Mouse (Mus musculus) heart, postnatal 10 days (tissue): ENCODE data around the gene Pcgf3. TPM values are rescaled to one million over a fixed set of nuclear protein-coding genes. Genes with fewer than 3 reads are reported as not detected.

Experiments
- DNase-seq, 2 experiments: peaks; one replicate each; pipeline ENCODE4 v3.0.0; 2021
- intact Hi-C: fragments of 180-260 bp; cut with DNase I; formaldehyde crosslinking; loops from one replicate; pipeline ENCODE4 v1.15.1; 2025
- total RNA-seq, 2 experiments: library from RNA; stranded (reverse); gene quantifications; 2 replicates each; pipeline ENCODE4 v1.2.3; 2021

Pcgf3 gene
- total RNA-seq, 2 experiments from 2014 or later: 46.2 to 54.8 TPM

GRCm38 (mm10) chr5:108549489-108550206, 88.6 kb downstream of the Pcgf3 start, which contains the start of gene Cplx1:
Gene Cplx1 (minus strand): TSS chr5:108550024.
- intact Hi-C loops: no loop called here
- peak; percentile 69 to 74 for DNase-seq

- no peak for DNase-seq
- intact Hi-C loops: no loop called here
Observed at GRCm38 (mm10) chr5:108550207-108550594, 89.2 kb downstream of the Pcgf3 start.

- intact Hi-C loops: no loop called here
- no peak for DNase-seq
Observed at GRCm38 (mm10) chr5:108554041-108554440, 93.0 kb downstream of the Pcgf3 start.

Other genes with a start within 250 kb of the Pcgf3 start
- gene Dr1, start 192.3 kb upstream of the Pcgf3 start, total RNA-seq: 10 to 100 TPM; 23.8 to 24.2 TPM
- gene Pigg, start 148.6 kb upstream of the Pcgf3 start, total RNA-seq: 1 to 10 TPM; 6.1 to 6.5 TPM
- under 1 TPM; 0.45 to 0.55 TPM for gene Gm42517, start 93.3 kb upstream of the Pcgf3 start, total RNA-seq
- gene Pde6b, start 72.8 kb upstream of the Pcgf3 start, total RNA-seq: not detected
- gene Atp5k, start 26.8 kb upstream of the Pcgf3 start, total RNA-seq: 100 to 1,000 TPM; 857 to 862 TPM
- gene Mfsd7a, start 12.3 kb upstream of the Pcgf3 start, total RNA-seq: 1 to 10 TPM in 1 of 2 experiments, under 1 TPM in 1; 0.77 to 1.3 TPM
- gene Cplx1, start 88.8 kb downstream of the Pcgf3 start, total RNA-seq: under 1 TPM in 1 of 2 experiments, not detected in 1; 0.38 TPM
- 10 to 100 TPM; 35.8 to 37.6 TPM for gene Gak, start 168.5 kb downstream of the Pcgf3 start, total RNA-seq
- 10 to 100 TPM; 10.2 to 10.3 TPM for gene Tmem175, start 168.5 kb downstream of the Pcgf3 start, total RNA-seq
- gene Idua, start 199.1 kb downstream of the Pcgf3 start, total RNA-seq: 10 to 100 TPM; 13.2 to 14.6 TPM
- 10 to 100 TPM; 12.8 to 13.4 TPM for gene Dgkq, start 208.4 kb downstream of the Pcgf3 start, total RNA-seq
- gene Slc26a1, start 214.3 kb downstream of the Pcgf3 start, total RNA-seq: under 1 TPM in 1 of 2 experiments, not detected in 1; 0.17 TPM
- 10 to 100 TPM; 18.0 to 24.2 TPM for gene Fgfrl1, start 231.2 kb downstream of the Pcgf3 start, total RNA-seq